Mouse (Mus musculus) brown adipose tissue, adult 24 weeks (tissue): ENCODE data around the gene Il31. TPM values are rescaled to one million over a fixed set of nuclear protein-coding genes. Genes with fewer than 3 reads are reported as not detected.

Source experiments
- H3K27ac ChIP-seq: fragments of 200-500 bp; replicated peaks from 2 replicates; pipeline ENCODE4 v1.5.1; 2012; ENCODE audit warnings: low read depth, mild to moderate bottlenecking, low read length
- H3K4me1 ChIP-seq: fragments of 200-500 bp; 2 replicates; pipeline ENCODE4 v1.6.1; 2012; ENCODE audit warnings: low read length, mixed read lengths; ENCODE audit not compliant: control insufficient read depth, insufficient read depth, insufficient read length
- H3K4me3 ChIP-seq: fragments of 200-500 bp; 2 replicates; pipeline ENCODE4 v1.5.1; 2012; ENCODE audit warnings: low read depth, mild to moderate bottlenecking, low read length, moderate library complexity; ENCODE audit not compliant: insufficient read depth
- polyA plus RNA-seq: library from polyadenylated mRNA; stranded (reverse); fragments of >200 nt; gene quantifications from 2 replicates; pipeline ENCODE4 v1.2.4, GENCODE M21; 2012; ENCODE audit not compliant: missing spikeins, insufficient read depth, insufficient read length

Il31 gene
- polyA plus RNA-seq, 1 experiment: not detected

- Histone ChIP-seq H3K4me1 (no peaks in the 10 kb centered on the region), H3K27ac (no peak overlapping the region), H3K4me3 (peak overlapping the region; percentile 68)
These were observed 19.6 kb upstream of the Il31 start for GRCm38 (mm10) chr5:123508921-123509320.

- no peak overlapping the region for H3K27ac ChIP-seq
- no peaks in the 10 kb centered on the region for H3K4me1 ChIP-seq
- H3K4me3 ChIP-seq: peak overlapping the region; percentile 68
These were observed 18.8 kb upstream of the Il31 start for GRCm38 (mm10) chr5:123507936-123508723.

- H3K4me1 ChIP-seq: 0 out of 2 replicates have a peak, but pooled peaks cover 3% of the 10 kb centered on the region
- H3K27ac ChIP-seq: no peak overlapping the region
- no peak overlapping the region for H3K4me3 ChIP-seq
These were observed 12.7 kb upstream of the Il31 start for GRCm38 (mm10) chr5:123501973-123502372.

GRCm38 (mm10) chr5:123499717-123500116 is 10.4 kb upstream of the Il31 start:
- no peak overlapping the region for H3K4me3 ChIP-seq
- 0 out of 2 replicates have a peak, but pooled peaks cover 3% of the 10 kb centered on the region for H3K4me1 ChIP-seq

GRCm38 (mm10) chr5:123489935-123490334 is 646 bp upstream of the Il31 start:
- Histone ChIP-seq H3K4me1 (peaks cover 11% of the 10 kb centered on the region), H3K27ac (peak overlapping the region; percentile 40; the same call in 1 of the 2 replicates)

More at GRCm38 (mm10) chr5:123499717-123500116, 10.4 kb upstream of the Il31 start:
- H3K27ac ChIP-seq: no peak overlapping the region

GRCm38 (mm10) chr5:123487659-123488395 is 1.5 kb downstream of the Il31 start:
- Histone ChIP-seq H3K27ac (no peak overlapping the region), H3K4me3 (no peak overlapping the region), H3K4me1 (peaks cover 11% of the 10 kb centered on the region)

More at GRCm38 (mm10) chr5:123489935-123490334, 646 bp upstream of the Il31 start:
- H3K4me3 ChIP-seq: no peak overlapping the region

- H3K4me1 ChIP-seq: 0 out of 2 replicates have a peak, but pooled peaks cover 4% of the 10 kb centered on the region
- H3K4me3 ChIP-seq: no peak overlapping the region
- H3K27ac ChIP-seq: no peak overlapping the region
These were observed 15.5 kb downstream of the Il31 start for GRCm38 (mm10) chr5:123473817-123474216.

- peak overlapping the region; percentile 28 for H3K4me3 ChIP-seq
- no peak overlapping the region for H3K27ac ChIP-seq
- 0 out of 2 replicates have a peak, but pooled peaks cover 4% of the 10 kb centered on the region for H3K4me1 ChIP-seq
These were observed 18.4 kb downstream of the Il31 start for GRCm38 (mm10) chr5:123470784-123471400.

- Histone ChIP-seq H3K27ac (no peak overlapping the region), H3K4me3 (no peak overlapping the region), H3K4me1 (no peaks in the 10 kb centered on the region)
These were observed 24.7 kb downstream of the Il31 start for GRCm38 (mm10) chr5:123464638-123465037.

GRCm38 (mm10) chr5:123461420-123461819 is 27.9 kb downstream of the Il31 start:
- no peak overlapping the region for H3K27ac ChIP-seq
- H3K4me1 ChIP-seq: no peaks in the 10 kb centered on the region; the same call in 1 of the 2 replicates
- no peak overlapping the region for H3K4me3 ChIP-seq

- no peak overlapping the region for H3K27ac ChIP-seq
- no peak overlapping the region for H3K4me3 ChIP-seq
- no peaks in the 10 kb centered on the region; the same call in 1 of the 2 replicates for H3K4me1 ChIP-seq
These were observed 37.4 kb downstream of the Il31 start for GRCm38 (mm10) chr5:123451886-123452285.

- Histone ChIP-seq H3K4me3 (no peak overlapping the region), H3K27ac (no peak overlapping the region), H3K4me1 (no peaks in the 10 kb centered on the region)
These were observed 44.4 kb downstream of the Il31 start for GRCm38 (mm10) chr5:123444849-123445334.

GRCm38 (mm10) chr5:123444069-123444468 is 45.2 kb downstream of the Il31 start:
- no peak overlapping the region for H3K4me3 ChIP-seq
- no peaks in the 10 kb centered on the region for H3K4me1 ChIP-seq
- H3K27ac ChIP-seq: no peak overlapping the region

GRCm38 (mm10) chr5:123442283-123442682 is 47.0 kb downstream of the Il31 start:
- Histone ChIP-seq H3K27ac (no peak overlapping the region), H3K4me1 (no peaks in the 10 kb centered on the region), H3K4me3 (no peak overlapping the region)

- peaks cover 4% of the 10 kb centered on the region; the same call in 1 of the 2 replicates for H3K4me1 ChIP-seq
- no peak overlapping the region for H3K4me3 ChIP-seq
- H3K27ac ChIP-seq: no peak overlapping the region
These were observed 48.6 kb downstream of the Il31 start for GRCm38 (mm10) chr5:123440664-123441063.
